Mouse (Mus musculus) telencephalon, adult 2 months (tissue): ENCODE results near the gene Gm16429.
"Not testable (repeated sequence)": the region's sequence is repeated elsewhere in the genome, so short reads cannot be mapped to it uniquely, and the experiment has no call there.

Experiments used
- DNase-seq: peaks from one replicate; pipeline ENCODE4 v3.0.0-alpha.2; 2011; ENCODE audit warnings: low read depth, low spot score

The Gm16429 gene

DNA sequence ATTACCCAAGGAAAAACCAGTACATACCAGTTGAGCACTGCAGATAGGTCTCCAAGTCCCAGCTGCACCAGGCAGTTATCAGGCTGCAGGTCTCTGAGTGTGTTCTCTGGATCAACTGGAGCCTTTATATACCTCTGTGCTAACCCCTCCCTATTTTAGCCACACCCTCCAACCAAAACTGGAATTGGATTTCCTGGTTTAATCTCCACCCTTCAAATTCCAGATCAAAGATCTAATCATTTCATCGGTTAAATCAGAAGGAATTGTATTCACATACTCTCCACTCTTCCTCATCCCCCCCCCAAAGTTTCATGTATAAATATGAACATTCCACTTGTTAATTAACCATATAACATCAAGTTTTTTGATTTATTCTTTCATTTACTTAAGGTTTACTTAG lies at the start of gene Gm16429:
Gene Gm16429, minus strand, starts transcription at position 101 of the 400 bp plus-strand sequence.
- not testable (repeated sequence) for DNase-seq
